Mouse (Mus musculus): ENCODE data around the gene Adgrg3.

Adgrg3 gene

GRCm38 (mm10) chr8:95024387-95024786, 6.9 kb downstream of the Adgrg3 start:
- DNase-seq (ENCODE audit: low spot score) = no peak

GRCm38 (mm10) chr8:95025421-95025820, 7.9 kb downstream of the Adgrg3 start:
- DNase-seq (ENCODE audit: low spot score) = peak; percentile 42

- peak; percentile 25 for DNase-seq (ENCODE audit: low spot score)
Measured at GRCm38 (mm10) chr8:95028391-95028790, 10.9 kb downstream of the Adgrg3 start.

- no peak for DNase-seq (ENCODE audit: low spot score)
Measured at GRCm38 (mm10) chr8:95037106-95037925, 19.8 kb downstream of the Adgrg3 start.

- no peak for DNase-seq (ENCODE audit: low spot score)
Measured at GRCm38 (mm10) chr8:95041883-95042784, 24.6 kb downstream of the Adgrg3 start.

GRCm38 (mm10) chr8:95044811-95045210, 27.3 kb downstream of the Adgrg3 start:
- no peak for DNase-seq (ENCODE audit: low spot score)

GRCm38 (mm10) chr8:95046982-95047381, 29.5 kb downstream of the Adgrg3 start:
- DNase-seq (ENCODE audit: low spot score) = no peak

GRCm38 (mm10) chr8:95047884-95048680, 30.6 kb downstream of the Adgrg3 start:
- DNase-seq (ENCODE audit: low spot score) = no peak

GRCm38 (mm10) chr8:95049636-95050035, 32.1 kb downstream of the Adgrg3 start:
- no peak for DNase-seq (ENCODE audit: low spot score)

- peak; percentile 40 for DNase-seq (ENCODE audit: low spot score)
Measured at GRCm38 (mm10) chr8:95054438-95054837, 36.9 kb downstream of the Adgrg3 start.

GRCm38 (mm10) chr8:95054927-95055510, 37.5 kb downstream of the Adgrg3 start, which contains the start of gene Drc7:
Gene Drc7, plus strand, starts transcription at chr8:95055103.
- peak; percentile 44 for DNase-seq (ENCODE audit: low spot score)

GRCm38 (mm10) chr8:95056414-95056813, 38.9 kb downstream of the Adgrg3 start:
- peak; percentile 53 for DNase-seq (ENCODE audit: low spot score)

GRCm38 (mm10) chr8:95058661-95059060, 41.2 kb downstream of the Adgrg3 start:
- no peak for DNase-seq (ENCODE audit: low spot score)

GRCm38 (mm10) chr8:95059812-95060533, 42.5 kb downstream of the Adgrg3 start:
- DNase-seq (ENCODE audit: low spot score) = no peak

GRCm38 (mm10) chr8:95064531-95064930, 47.0 kb downstream of the Adgrg3 start:
- DNase-seq (ENCODE audit: low spot score) = no peak

- peak; percentile 71 for DNase-seq (ENCODE audit: low spot score)
Measured at GRCm38 (mm10) chr8:95067582-95067981, 50.1 kb downstream of the Adgrg3 start.

GRCm38 (mm10) chr8:95075504-95075903, 58.0 kb downstream of the Adgrg3 start:
- DNase-seq (ENCODE audit: low spot score) = no peak

- DNase-seq (ENCODE audit: low spot score) = no peak
Measured at GRCm38 (mm10) chr8:95076151-95076550, 58.7 kb downstream of the Adgrg3 start.

GRCm38 (mm10) chr8:95078055-95078454, 60.6 kb downstream of the Adgrg3 start:
- no peak for DNase-seq (ENCODE audit: low spot score)

- DNase-seq (ENCODE audit: low spot score) = no peak
Measured at GRCm38 (mm10) chr8:95079305-95079704, 61.8 kb downstream of the Adgrg3 start.

Data from c-Kit-positive CD71-positive TER-119-positive erythroid progenitor cells, embryonic 14.5 days (primary cell).